Mouse (Mus musculus): ENCODE measurements at regions not wholly inside any gene's neighbourhood (a gene's known extent, or its start where the extent isn't known, plus 50 kb on each side); places are given as distances from the start of the nearest gene placed in this dataset.

DNA sequence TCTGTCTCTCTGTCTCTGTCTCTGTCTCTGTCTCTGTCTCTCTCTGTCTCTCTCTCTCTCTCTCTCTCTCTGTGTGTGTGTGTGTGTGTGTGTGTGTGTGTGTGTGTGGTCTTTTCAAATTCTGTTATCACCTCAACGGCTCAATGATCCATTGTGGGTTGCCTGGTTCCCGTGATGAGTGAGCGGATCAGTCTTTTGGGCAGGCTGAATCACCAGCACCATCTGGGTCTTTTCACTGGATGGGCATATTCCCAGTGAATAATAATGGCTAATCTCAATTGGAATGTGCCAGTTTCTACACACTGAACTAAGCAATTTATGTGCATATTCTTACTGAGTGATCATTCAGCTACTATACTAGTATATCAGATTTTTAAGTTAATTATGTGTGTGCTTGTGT is 216.4 kb downstream of the Lmx1a start:
- H3K4me1 ChIP-seq (ENCODE audit: control insufficient read depth, insufficient read depth, low read length): no peaks in the 10 kb centered on the region
- no peak overlapping the region for H3K27ac ChIP-seq (ENCODE audit: control insufficient read depth, insufficient read depth, low read depth, low read length, poor library complexity)
- H3K4me3 ChIP-seq (replicated peaks; ENCODE audit: control insufficient read depth, low read depth, low read length): no peak overlapping the region
- TF ChIP-seq POLR2A (IDR thresholded peaks at IDR 0.05; ENCODE audit: borderline replicate concordance, control insufficient read depth, low read depth, low read length) (no peak), CTCF (IDR thresholded peaks at IDR 0.05; ENCODE audit: control insufficient read depth, insufficient read depth, low read length) (no peak)
- 81% methylated on average over 3 of the region's 3 CpGs for WGBS

DNA sequence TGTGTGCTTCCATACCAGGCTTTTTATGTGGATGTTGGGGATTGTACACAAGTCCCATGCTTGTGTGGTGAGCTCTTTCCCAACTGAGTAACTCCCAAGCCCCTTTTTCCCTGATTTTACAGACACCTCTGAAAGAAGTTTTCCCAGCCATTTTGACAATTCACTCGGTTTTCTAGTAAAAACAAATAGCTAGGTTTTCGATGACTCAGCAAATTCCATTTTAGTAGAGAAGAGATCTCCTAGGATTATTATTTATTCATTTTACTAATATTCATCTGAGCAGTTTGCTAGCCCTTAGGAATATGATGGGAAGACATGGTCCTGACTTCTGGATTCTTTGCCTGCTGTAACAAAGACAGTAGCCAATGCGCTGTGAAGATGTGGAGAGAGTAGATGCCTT is 223.0 kb downstream of the Lmx1a start:
- no peaks in the 10 kb centered on the region for H3K4me1 ChIP-seq (ENCODE audit: control insufficient read depth, insufficient read depth, low read length)
- TF ChIP-seq CTCF (IDR thresholded peaks at IDR 0.05; ENCODE audit: control insufficient read depth, insufficient read depth, low read length): no peak
- TF ChIP-seq POLR2A (IDR thresholded peaks at IDR 0.05; ENCODE audit: borderline replicate concordance, control insufficient read depth, low read depth, low read length): no peak
- no peak overlapping the region for H3K4me3 ChIP-seq (replicated peaks; ENCODE audit: control insufficient read depth, low read depth, low read length)
- no peak overlapping the region for H3K27ac ChIP-seq (ENCODE audit: control insufficient read depth, insufficient read depth, low read depth, low read length, poor library complexity)
- 67% methylated on average over 3 of the region's 3 CpGs for WGBS

DNA sequence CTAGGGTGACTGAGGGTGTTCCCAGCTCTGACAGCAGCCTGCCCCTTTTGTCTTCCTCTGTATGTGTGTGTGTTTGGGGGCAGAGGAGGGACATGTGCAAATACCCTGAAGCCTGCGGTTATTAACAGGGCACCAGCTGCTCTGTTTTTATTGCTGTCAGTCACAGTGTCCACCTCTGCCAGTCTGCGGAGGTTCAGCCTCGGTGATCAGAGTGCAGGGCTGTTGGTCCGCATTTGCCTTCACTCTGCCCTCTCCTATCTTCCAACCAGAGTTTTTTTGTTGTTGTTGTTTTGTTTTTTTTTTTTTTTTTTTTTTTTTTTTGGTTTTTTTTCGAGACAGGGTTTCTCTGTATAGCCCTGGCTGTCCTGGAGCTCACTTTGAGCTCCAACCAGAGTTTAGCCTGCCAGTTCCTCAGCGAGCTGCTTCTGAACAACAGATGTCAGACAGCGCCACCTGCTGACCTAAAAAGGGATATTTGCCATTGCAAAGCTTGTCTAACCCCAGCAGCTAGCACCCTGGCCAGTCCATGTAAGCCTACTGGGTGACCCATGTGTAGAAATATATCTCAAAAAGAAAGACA is 226.0 kb downstream of the Lmx1a start:
- WGBS: 37% methylated on average over 7 of the region's 7 CpGs
- Histone ChIP-seq H3K4me3 (replicated peaks; ENCODE audit: control insufficient read depth, low read depth, low read length) (no peak overlapping the region), H3K27ac (ENCODE audit: control insufficient read depth, insufficient read depth, low read depth, low read length, poor library complexity) (no peak overlapping the region), H3K4me1 (ENCODE audit: control insufficient read depth, insufficient read depth, low read length) (no peaks in the 10 kb centered on the region)
- TF ChIP-seq CTCF (IDR thresholded peaks at IDR 0.05; ENCODE audit: control insufficient read depth, insufficient read depth, low read length): peak; percentile 19; the same call in 1 of the 2 replicates
- no peak for TF ChIP-seq POLR2A (IDR thresholded peaks at IDR 0.05; ENCODE audit: borderline replicate concordance, control insufficient read depth, low read depth, low read length)

DNA sequence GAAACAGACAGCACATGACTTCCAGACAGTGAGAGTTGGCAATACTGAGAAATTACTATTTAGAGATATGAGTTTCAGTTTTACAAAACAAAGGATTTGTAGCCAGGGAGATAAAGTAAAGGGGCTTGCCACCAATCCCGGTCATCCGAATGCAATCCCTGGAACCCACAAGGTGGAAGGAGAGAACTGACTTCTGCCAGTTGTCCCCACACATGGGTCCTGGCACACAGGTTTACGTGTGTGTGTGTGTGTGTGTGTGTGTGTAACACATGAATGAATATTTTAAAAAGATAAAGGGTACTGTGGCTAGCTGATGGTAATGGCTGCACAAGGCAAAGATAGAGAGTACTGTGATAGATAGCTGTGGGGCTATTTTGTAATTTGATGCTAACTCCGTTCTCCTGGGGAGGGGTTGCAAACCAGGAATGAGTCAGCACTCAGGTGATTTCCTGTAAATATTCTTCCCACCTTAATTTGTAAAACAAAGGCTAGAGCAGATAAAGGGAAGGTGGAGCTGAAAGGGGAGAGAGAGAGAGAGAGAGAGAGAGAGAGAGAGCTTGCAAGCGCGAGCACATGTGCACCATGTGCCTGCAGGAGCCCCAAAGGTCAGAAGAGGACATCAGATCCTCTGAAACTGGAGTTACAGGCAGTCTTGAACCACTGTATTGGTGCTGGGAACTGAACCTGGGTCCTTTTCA is 226.7 kb downstream of the Lmx1a start:
- 58% methylated on average over 6 of the region's 6 CpGs for WGBS
- no peak for TF ChIP-seq CTCF (IDR thresholded peaks at IDR 0.05; ENCODE audit: control insufficient read depth, insufficient read depth, low read length)
- no peak for TF ChIP-seq POLR2A (IDR thresholded peaks at IDR 0.05; ENCODE audit: borderline replicate concordance, control insufficient read depth, low read depth, low read length)
- no peaks in the 10 kb centered on the region for H3K4me1 ChIP-seq (ENCODE audit: control insufficient read depth, insufficient read depth, low read length)
- no peak overlapping the region for H3K4me3 ChIP-seq (replicated peaks; ENCODE audit: control insufficient read depth, low read depth, low read length)
- H3K27ac ChIP-seq (ENCODE audit: control insufficient read depth, insufficient read depth, low read depth, low read length, poor library complexity): no peak overlapping the region

DNA sequence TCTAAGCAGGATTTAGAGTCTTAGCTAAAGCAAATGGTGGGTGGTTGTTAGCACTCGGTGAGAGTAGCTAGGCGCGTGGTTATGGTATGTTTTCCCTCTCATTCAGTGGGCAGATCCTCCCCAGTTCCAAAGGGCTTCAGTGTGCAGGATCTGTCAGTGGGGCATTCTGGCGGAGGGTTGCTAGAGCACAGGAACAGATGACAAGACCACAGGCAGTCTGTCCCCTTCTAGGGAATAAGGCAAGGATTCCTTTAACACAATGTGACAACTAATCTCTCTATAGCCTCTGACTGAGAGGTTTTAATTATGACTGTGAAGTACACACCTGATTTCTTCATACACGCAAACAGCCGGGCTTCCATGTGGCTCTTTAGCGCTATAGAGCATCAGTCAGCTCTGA is 233.9 kb downstream of the Lmx1a start:
- TF ChIP-seq POLR2A (IDR thresholded peaks at IDR 0.05; ENCODE audit: borderline replicate concordance, control insufficient read depth, low read depth, low read length) (no peak), CTCF (IDR thresholded peaks at IDR 0.05; ENCODE audit: control insufficient read depth, insufficient read depth, low read length) (no peak)
- Histone ChIP-seq H3K4me3 (replicated peaks; ENCODE audit: control insufficient read depth, low read depth, low read length) (no peak overlapping the region), H3K4me1 (ENCODE audit: control insufficient read depth, insufficient read depth, low read length) (no peaks in the 10 kb centered on the region), H3K27ac (ENCODE audit: control insufficient read depth, insufficient read depth, low read depth, low read length, poor library complexity) (no peak overlapping the region)
- WGBS: 80% methylated on average over 7 of the region's 7 CpGs

DNA sequence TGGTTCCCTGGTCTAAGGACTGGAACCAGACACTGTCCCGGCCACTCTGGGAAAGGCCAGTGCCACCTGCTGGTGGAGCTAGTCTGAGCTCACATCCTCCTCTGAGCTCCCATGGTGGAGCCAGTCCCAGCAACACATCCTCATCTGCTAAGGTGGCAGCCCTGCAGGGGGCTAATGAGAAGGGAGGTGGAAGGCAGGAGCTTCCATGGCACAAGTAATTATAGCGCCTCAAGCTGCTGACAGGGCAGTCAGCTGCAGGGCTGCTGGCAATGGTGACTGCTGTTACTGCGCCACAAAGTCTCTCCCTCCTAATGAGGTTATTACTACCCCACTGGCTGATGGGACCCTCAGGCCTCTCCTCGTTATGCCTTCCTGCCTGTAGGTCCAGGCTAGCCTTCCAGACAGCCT is 239.0 kb downstream of the Lmx1a start:
- no peak overlapping the region for H3K27ac ChIP-seq (ENCODE audit: control insufficient read depth, insufficient read depth, low read depth, low read length, poor library complexity)
- TF ChIP-seq CTCF (IDR thresholded peaks at IDR 0.05; ENCODE audit: control insufficient read depth, insufficient read depth, low read length) (no peak), POLR2A (IDR thresholded peaks at IDR 0.05; ENCODE audit: borderline replicate concordance, control insufficient read depth, low read depth, low read length) (no peak)
- 28% methylated on average over 4 of the region's 4 CpGs for WGBS

DNA sequence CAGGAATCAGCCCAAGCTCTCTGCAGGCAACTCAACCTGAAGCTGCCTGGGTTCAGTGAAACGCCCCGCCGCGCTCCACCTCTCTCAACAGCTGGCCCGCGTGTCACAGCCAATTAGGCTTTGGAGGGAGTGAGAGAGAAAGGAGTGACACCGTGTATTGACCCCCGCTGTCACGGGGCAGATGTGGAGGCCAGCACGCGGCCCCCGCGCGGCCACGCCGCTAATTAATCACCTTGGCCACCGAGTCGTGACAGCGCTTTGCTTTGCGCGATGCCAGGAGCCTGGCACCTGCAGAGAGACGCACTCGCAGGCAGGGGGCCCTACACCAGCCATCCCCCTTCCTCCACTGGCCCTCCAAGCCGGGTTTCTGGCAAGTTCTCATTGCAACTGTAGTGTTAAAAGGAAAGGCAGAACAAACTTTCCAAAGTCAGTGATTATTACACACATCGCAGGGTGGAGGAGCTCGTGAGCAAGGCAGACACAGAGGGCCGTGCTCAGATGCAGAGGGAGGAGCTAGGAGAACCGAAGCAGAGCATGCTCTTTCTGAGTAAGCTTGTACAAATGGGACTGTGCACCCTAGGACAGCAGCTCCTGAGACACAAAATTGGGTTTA is 240.8 kb downstream of the Lmx1a start:
- Histone ChIP-seq H3K4me1 (ENCODE audit: control insufficient read depth, insufficient read depth, low read length) (no peaks in the 10 kb centered on the region), H3K4me3 (replicated peaks; ENCODE audit: control insufficient read depth, low read depth, low read length) (no peak overlapping the region), H3K27ac (ENCODE audit: control insufficient read depth, insufficient read depth, low read depth, low read length, poor library complexity) (no peak overlapping the region)
- WGBS: 5% methylated on average over 28 of the region's 28 CpGs
- TF ChIP-seq POLR2A (IDR thresholded peaks at IDR 0.05; ENCODE audit: borderline replicate concordance, control insufficient read depth, low read depth, low read length) (no peak), CTCF (IDR thresholded peaks at IDR 0.05; ENCODE audit: control insufficient read depth, insufficient read depth, low read length) (no peak)

More for the DNA sequence above, 239.0 kb downstream of the Lmx1a start:
- Histone ChIP-seq H3K4me1 (ENCODE audit: control insufficient read depth, insufficient read depth, low read length) (no peaks in the 10 kb centered on the region), H3K4me3 (replicated peaks; ENCODE audit: control insufficient read depth, low read depth, low read length) (no peak overlapping the region)

DNA sequence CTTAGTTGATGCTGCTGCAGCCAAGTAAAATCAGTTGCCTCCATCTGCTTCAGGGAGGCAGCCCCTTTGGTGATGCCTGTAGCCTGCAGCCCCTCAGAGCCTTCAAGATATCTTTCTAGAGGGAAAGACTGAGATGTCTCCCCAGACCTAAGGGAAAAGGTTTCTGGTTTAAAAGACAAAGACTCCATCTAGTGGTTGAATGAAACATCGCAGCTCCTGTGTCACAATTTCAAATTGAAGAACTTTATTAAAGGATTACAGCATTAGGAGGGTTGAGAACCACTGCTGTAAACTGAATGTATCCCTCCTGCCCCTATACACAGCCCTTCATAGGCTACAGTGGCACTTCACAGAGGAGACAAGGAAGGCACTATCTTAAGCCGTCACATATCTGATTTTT is 243.1 kb downstream of the Lmx1a start:
- WGBS: 34% methylated on average over 2 of the region's 2 CpGs
- no peak overlapping the region for H3K27ac ChIP-seq (ENCODE audit: control insufficient read depth, insufficient read depth, low read depth, low read length, poor library complexity)
- H3K4me1 ChIP-seq (ENCODE audit: control insufficient read depth, insufficient read depth, low read length): no peaks in the 10 kb centered on the region
- H3K4me3 ChIP-seq (replicated peaks; ENCODE audit: control insufficient read depth, low read depth, low read length): no peak overlapping the region
- TF ChIP-seq POLR2A (IDR thresholded peaks at IDR 0.05; ENCODE audit: borderline replicate concordance, control insufficient read depth, low read depth, low read length): no peak
- TF ChIP-seq CTCF (IDR thresholded peaks at IDR 0.05; ENCODE audit: control insufficient read depth, insufficient read depth, low read length): no peak
